Mouse (Mus musculus) CD8-positive naive resting alpha-beta T cell, adult 57 days (primary cell): ENCODE data around the gene Gm498. TPM values are rescaled to one million over a fixed set of nuclear protein-coding genes. Genes with fewer than 3 reads are reported as not detected.

ENCODE experiments used
- total RNA-seq: library from RNA; stranded (reverse); gene quantifications from one replicate; pipeline ENCODE4 v1.2.4, GENCODE M21; 2023

Gene Gm498
- not detected for total RNA-seq

GRCm38 (mm10) chr7:143866538-143866937, at the start of gene Gm498:
Gene Gm498 (plus strand): TSS chr7:143866838.

DNA sequence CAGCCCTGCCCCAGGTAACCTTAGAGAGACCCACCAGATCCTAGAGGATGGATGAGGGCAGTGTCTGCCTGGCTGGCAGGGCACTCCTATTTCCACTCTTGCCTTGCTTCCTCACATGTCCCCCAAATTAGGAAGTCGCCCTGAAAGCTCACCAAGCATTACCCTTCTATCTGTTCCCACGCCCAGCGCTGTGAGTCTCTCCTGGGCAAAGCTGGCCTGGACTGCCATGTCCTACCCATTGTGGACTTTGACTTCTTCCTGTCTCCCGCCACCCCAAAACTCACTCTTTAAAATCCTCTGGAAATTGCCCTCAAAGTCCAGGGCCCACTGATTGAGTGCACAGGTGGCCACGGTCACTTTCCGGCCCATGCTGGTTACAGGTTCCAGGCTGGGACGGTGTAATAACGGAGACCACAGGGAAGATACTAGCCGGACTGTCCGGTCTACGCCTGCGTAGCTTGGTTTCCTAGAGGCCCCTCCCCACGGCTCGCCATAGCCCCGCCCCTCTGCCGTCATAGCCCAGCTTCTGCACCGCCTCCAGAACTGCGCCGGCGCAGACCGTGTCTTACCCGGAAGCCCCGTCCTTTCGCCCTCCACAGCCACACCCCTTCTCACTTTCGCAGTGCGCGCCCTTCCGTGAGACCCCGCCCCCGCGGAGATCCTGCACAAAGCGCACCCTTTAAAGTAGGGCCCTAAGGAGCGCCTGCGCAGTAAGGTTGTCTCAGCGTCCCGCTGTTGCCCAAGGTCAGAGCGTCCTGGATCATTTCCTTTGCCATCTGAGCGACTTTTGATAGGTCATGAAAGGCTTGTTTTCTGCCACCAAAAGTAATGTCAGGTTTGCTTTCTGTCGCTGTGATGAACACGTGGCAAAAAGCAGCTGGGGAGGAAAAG, 44.0 kb upstream of the Gm498 start, which contains the start of the genes Nadsyn1 and Dhcr7:
Gene Nadsyn1, minus strand, starts transcription at position 475 of the 891 bp plus-strand sequence.
Gene Dhcr7, plus strand, starts transcription at position 771 of the 891 bp plus-strand sequence.

Other genes with a start within 250 kb of the Gm498 start
- 43.1 TPM for gene Tnfrsf26, start 238.1 kb upstream of the Gm498 start, total RNA-seq
- 23.6 TPM for gene Tnfrsf22, start 217.2 kb upstream of the Gm498 start, total RNA-seq
- gene Tnfrsf23, start 181.0 kb upstream of the Gm498 start, total RNA-seq: 2.3 TPM
- 36.6 TPM for gene Osbpl5, start 109.9 kb upstream of the Gm498 start, total RNA-seq
- not detected for gene Mrgprg, start 99.8 kb upstream of the Gm498 start, total RNA-seq
- 1.0 TPM for gene Mrgpre, start 82.3 kb upstream of the Gm498 start, total RNA-seq
- 13.2 TPM for gene Nadsyn1, start 44.0 kb upstream of the Gm498 start, total RNA-seq
- gene Dhcr7, start 43.7 kb upstream of the Gm498 start, total RNA-seq: 20.1 TPM
- not detected for gene Shank2, start 135.1 kb downstream of the Gm498 start, total RNA-seq